Mouse (Mus musculus) forebrain, embryonic 15.5 days (tissue): Measurements from ENCODE around the gene Ctnnd2. TPM values are rescaled to one million over a fixed set of nuclear protein-coding genes. Genes with fewer than 3 reads are reported as not detected.

Experiments
- ATAC-seq: fragments of 200-750 bp; cut with Nextera tagmentation; replicated peaks from 2 replicates; pipeline ENCODE4 v1.8.0; 2017; ENCODE audit warnings: mild to moderate bottlenecking, moderate TSS enrichment, moderate library complexity
- H3K27ac ChIP-seq: fragments of 300-500 bp; sonication (generic); replicated peaks from 2 replicates; pipeline ENCODE4 v1.5.1; 2015; ENCODE audit warnings: mild to moderate bottlenecking, inconsistent platforms
- H3K27me3 ChIP-seq: fragments of 300-500 bp; sonication (generic); 2 replicates; pipeline ENCODE4 v1.6.1; 2015; ENCODE audit warnings: inconsistent platforms
- H3K36me3 ChIP-seq: fragments of 300-500 bp; sonication (generic); 2 replicates; pipeline ENCODE4 v1.6.1; 2015; ENCODE audit warnings: mild to moderate bottlenecking, inconsistent platforms
- H3K4me1 ChIP-seq: fragments of 300-500 bp; sonication (generic); 2 replicates; pipeline ENCODE4 v1.6.1; 2015; ENCODE audit warnings: inconsistent platforms
- H3K4me2 ChIP-seq: fragments of 300-500 bp; sonication (generic); replicated peaks from 2 replicates; pipeline ENCODE4 v1.6.1; 2015; ENCODE audit warnings: mild to moderate bottlenecking, inconsistent platforms
- H3K4me3 ChIP-seq: fragments of 300-500 bp; sonication (generic); 2 replicates; pipeline ENCODE4 v1.5.1; 2015; ENCODE audit warnings: mild to moderate bottlenecking, inconsistent platforms
- H3K9ac ChIP-seq: fragments of 300-500 bp; sonication (generic); replicated peaks from 2 replicates; pipeline ENCODE4 v1.6.1; 2015; ENCODE audit warnings: mild to moderate bottlenecking, inconsistent platforms
- H3K9me3 ChIP-seq: fragments of 300-500 bp; sonication (generic); 2 replicates; pipeline ENCODE4 v1.6.1; 2016; ENCODE audit warnings: inconsistent platforms
- WGBS: fragments of 180-500 bp; shearing (Covaris S2); methylation state at CpG from one replicate; pipeline ENCODE4 v1.1.7; 2015; ENCODE audit warnings: mixed read lengths; 5-methylcytosine and 5-hydroxymethylcytosine counted together
- polyA plus RNA-seq: library from polyadenylated mRNA; unstranded; fragments of >200 nt; fragmentation: Nextera tagmentation; extraction: Ambion mirVana; gene quantifications from 2 replicates; pipeline ENCODE4 v1.2.1, GENCODE M21; 2015

The Ctnnd2 gene
- polyA plus RNA-seq, 1 experiment from 2014 or later, result 83.6 TPM

GRCm38 (mm10) chr15:30785706-30786320, 613.4 kb downstream of the Ctnnd2 start:
- Histone ChIP-seq H3K4me2 (no peak overlapping the region), H3K27ac (no peak overlapping the region), H3K4me1 (no peaks in the 10 kb centered on the region), H3K36me3 (no peaks in the 10 kb centered on the region), H3K4me3 (no peak overlapping the region), H3K9ac (no peak overlapping the region), H3K9me3 (no peaks in the 10 kb centered on the region), H3K27me3 (no peaks in the 10 kb centered on the region)
- ATAC-seq, result no peak
- 90% methylated on average over 5 of the region's 5 CpGs for whole genome bisulfite sequencing

- Histone ChIP-seq H3K4me3 (no peak overlapping the region), H3K27ac (no peak overlapping the region), H3K9me3 (no peaks in the 10 kb centered on the region), H3K4me2 (no peak overlapping the region), H3K4me1 (no peaks in the 10 kb centered on the region), H3K36me3 (no peaks in the 10 kb centered on the region), H3K9ac (no peak overlapping the region), H3K27me3 (no peaks in the 10 kb centered on the region)
- 89% methylated on average over 3 of the region's 3 CpGs for WGBS
- ATAC-seq, result no peak
These were observed 620.9 kb downstream of the Ctnnd2 start for GRCm38 (mm10) chr15:30793260-30793659.

GRCm38 (mm10) chr15:30795723-30796122, 623.3 kb downstream of the Ctnnd2 start:
- no peak for ATAC-seq
- WGBS, result 91% methylated on average over 3 of the region's 3 CpGs

GRCm38 (mm10) chr15:30827424-30828263, 655.3 kb downstream of the Ctnnd2 start:
- no peaks in the 10 kb centered on the region for H3K36me3 ChIP-seq
- no peaks in the 10 kb centered on the region for H3K27me3 ChIP-seq
- H3K4me1 ChIP-seq, result peaks cover 7% of the 10 kb centered on the region
- peak; percentile 78 for ATAC-seq
- no peak overlapping the region for H3K4me3 ChIP-seq
- H3K27ac ChIP-seq, result peak overlapping the region; percentile 58
- WGBS, result 57% methylated on average over 17 of the region's 17 CpGs
- no peak overlapping the region for H3K9ac ChIP-seq
- no peak overlapping the region for H3K4me2 ChIP-seq
- H3K9me3 ChIP-seq, result no peaks in the 10 kb centered on the region

More at GRCm38 (mm10) chr15:30795723-30796122, 623.3 kb downstream of the Ctnnd2 start:
- no peak overlapping the region for H3K9ac ChIP-seq
- no peak overlapping the region for H3K4me2 ChIP-seq
- H3K36me3 ChIP-seq, result no peaks in the 10 kb centered on the region
- no peaks in the 10 kb centered on the region for H3K4me1 ChIP-seq
- no peak overlapping the region for H3K4me3 ChIP-seq
- H3K27me3 ChIP-seq, result no peaks in the 10 kb centered on the region
- H3K9me3 ChIP-seq, result no peaks in the 10 kb centered on the region
- no peak overlapping the region for H3K27ac ChIP-seq

- Histone ChIP-seq H3K36me3 (no peaks in the 10 kb centered on the region), H3K27me3 (no peaks in the 10 kb centered on the region), H3K9ac (no peak overlapping the region), H3K9me3 (no peaks in the 10 kb centered on the region), H3K4me2 (no peak overlapping the region), H3K4me3 (no peak overlapping the region), H3K27ac (no peak overlapping the region), H3K4me1 (peaks cover 14% of the 10 kb centered on the region)
- peak; percentile 58 for ATAC-seq
- 27% methylated on average over 17 of the region's 17 CpGs for WGBS
These were observed 685.1 kb downstream of the Ctnnd2 start for GRCm38 (mm10) chr15:30857277-30858176.

- 96% methylated on average over 5 of the region's 5 CpGs for WGBS
- Histone ChIP-seq H3K4me2 (no peak overlapping the region), H3K4me1 (no peaks in the 10 kb centered on the region), H3K9me3 (no peaks in the 10 kb centered on the region), H3K9ac (no peak overlapping the region), H3K27ac (no peak overlapping the region), H3K36me3 (0 out of 2 replicates have a peak, but pooled peaks cover 3% of the 10 kb centered on the region), H3K4me3 (no peak overlapping the region), H3K27me3 (no peaks in the 10 kb centered on the region)
- ATAC-seq, result no peak
These were observed 695.0 kb downstream of the Ctnnd2 start for GRCm38 (mm10) chr15:30867429-30867828.

- no peak overlapping the region for H3K4me3 ChIP-seq
- no peak overlapping the region for H3K27ac ChIP-seq
- ATAC-seq, result peak; percentile 29; the same call in 1 of the 2 replicates
- no peak overlapping the region for H3K4me2 ChIP-seq
- no peaks in the 10 kb centered on the region for H3K36me3 ChIP-seq
- H3K4me1 ChIP-seq, result no peaks in the 10 kb centered on the region
- H3K9me3 ChIP-seq, result no peaks in the 10 kb centered on the region
- 78% methylated on average over 12 of the region's 12 CpGs for WGBS
- no peak overlapping the region for H3K9ac ChIP-seq
- no peaks in the 10 kb centered on the region for H3K27me3 ChIP-seq
These were observed 697.5 kb downstream of the Ctnnd2 start for GRCm38 (mm10) chr15:30869673-30870512.

GRCm38 (mm10) chr15:30875523-30875922, 703.1 kb downstream of the Ctnnd2 start:
- Histone ChIP-seq H3K27ac (no peak overlapping the region), H3K27me3 (no peaks in the 10 kb centered on the region), H3K9me3 (no peaks in the 10 kb centered on the region), H3K9ac (no peak overlapping the region), H3K4me1 (no peaks in the 10 kb centered on the region), H3K36me3 (no peaks in the 10 kb centered on the region), H3K4me3 (no peak overlapping the region), H3K4me2 (no peak overlapping the region)
- no peak for ATAC-seq
- WGBS, result 75% methylated on average over 1 of the region's 1 CpGs

- no peak overlapping the region for H3K9ac ChIP-seq
- no peak overlapping the region for H3K4me3 ChIP-seq
- WGBS, result 61% methylated on average over 12 of the region's 12 CpGs
- no peaks in the 10 kb centered on the region for H3K9me3 ChIP-seq
- peak; percentile 47 for ATAC-seq
- no peak overlapping the region for H3K4me2 ChIP-seq
- H3K36me3 ChIP-seq, result peaks cover 3% of the 10 kb centered on the region; the same call in 1 of the 2 replicates
- peaks cover 13% of the 10 kb centered on the region for H3K4me1 ChIP-seq
- H3K27ac ChIP-seq, result peak overlapping the region; percentile 20; the same call in 1 of the 2 replicates
- no peaks in the 10 kb centered on the region for H3K27me3 ChIP-seq
These were observed 712.4 kb downstream of the Ctnnd2 start for GRCm38 (mm10) chr15:30884692-30885334.

- Histone ChIP-seq H3K36me3 (peaks cover 3% of the 10 kb centered on the region; the same call in 1 of the 2 replicates), H3K4me1 (peaks cover 13% of the 10 kb centered on the region), H3K9me3 (no peaks in the 10 kb centered on the region), H3K27me3 (no peaks in the 10 kb centered on the region), H3K4me3 (no peak overlapping the region), H3K4me2 (no peak overlapping the region), H3K9ac (no peak overlapping the region), H3K27ac (peak overlapping the region; percentile 20; the same call in 1 of the 2 replicates)
- peak; percentile 58 for ATAC-seq
- WGBS, result 46% methylated on average over 6 of the region's 6 CpGs
These were observed 713.0 kb downstream of the Ctnnd2 start for GRCm38 (mm10) chr15:30885410-30885809.

GRCm38 (mm10) chr15:30887559-30887958, 715.2 kb downstream of the Ctnnd2 start:
- Histone ChIP-seq H3K27me3 (no peaks in the 10 kb centered on the region), H3K9ac (no peak overlapping the region), H3K36me3 (peaks cover 3% of the 10 kb centered on the region; the same call in 1 of the 2 replicates), H3K4me3 (no peak overlapping the region), H3K4me2 (no peak overlapping the region), H3K9me3 (no peaks in the 10 kb centered on the region), H3K4me1 (peaks cover 13% of the 10 kb centered on the region), H3K27ac (no peak overlapping the region)
- 53% methylated on average over 2 of the region's 2 CpGs for WGBS
- 0 out of 2 replicates have a peak, but pooled peaks have one; percentile 44 for ATAC-seq
